ENCODE assay signal across 19 mouse cellular contexts in genomic region chr9:118186776-118187175, GRCm38 (mm10).
"Had no signal": no experiment of that assay in that cellular context is flagged by ENCODE, and none has a peak within 500 bp of the region (broad histone marks: within the 10 kb centered on the region; RNA-seq: fewer than 3 reads in every experiment).

No protein-coding gene starts in this region.

- DNase-seq: kidney, postnatal 25 days; left cerebral cortex, postnatal 4 days; liver, postnatal 0 days; lung, embryonic 14.5 days; lung, postnatal 36 days; retina, postnatal 1 day; right cerebral cortex, postnatal 25 days; spleen, adult 18-20 months; thymus, postnatal 25 days had no signal

- H3K36me3 ChIP-seq: limb, embryonic 12.5 days; limb, embryonic 15.5 days; midbrain, embryonic 10.5 days; neural tube, embryonic 12.5 days; stomach, embryonic 15.5 days had no signal

- H3K27ac ChIP-seq: kidney, postnatal 0 days; limb, embryonic 12.5 days; limb, embryonic 15.5 days; liver, embryonic 14.5 days; midbrain, embryonic 10.5 days; neural tube, embryonic 12.5 days; stomach, embryonic 15.5 days had no signal

- H3K9ac ChIP-seq: limb, embryonic 12.5 days; limb, embryonic 15.5 days; liver, embryonic 14.5 days; liver, postnatal 0 days; lung, embryonic 14.5 days; neural tube, embryonic 12.5 days; stomach, embryonic 15.5 days had no signal

- H3K27me3 ChIP-seq: limb, embryonic 12.5 days; limb, embryonic 15.5 days; neural tube, embryonic 12.5 days; stomach, embryonic 15.5 days had no signal

- H3K4me1 ChIP-seq: limb, embryonic 12.5 days; limb, embryonic 15.5 days; megakaryocyte, embryonic 14.5 days; midbrain, embryonic 10.5 days; neural tube, embryonic 12.5 days; stomach, embryonic 15.5 days had no signal

- H3K9me3 ChIP-seq: limb, embryonic 12.5 days; limb, embryonic 15.5 days; midbrain, embryonic 10.5 days; neural tube, embryonic 12.5 days; stomach, embryonic 15.5 days had no signal

- H3K4me3 ChIP-seq: limb, embryonic 12.5 days; limb, embryonic 15.5 days; midbrain, embryonic 10.5 days; neural tube, embryonic 12.5 days; stomach, embryonic 15.5 days had no signal

- H3K4me2 ChIP-seq: limb, embryonic 12.5 days; limb, embryonic 15.5 days; liver, embryonic 11.5 days; lung, embryonic 14.5 days; neural tube, embryonic 12.5 days; stomach, embryonic 15.5 days had no signal

- ATAC-seq: liver, postnatal 0 days; lung, postnatal 0 days had no signal
